Mouse (Mus musculus) kidney, adult 2 months (tissue): ENCODE results near the gene Josd1.

Experiments used
- CTCF ChIP-seq: fragments of 200-500 bp; conservative IDR thresholded peaks from 2 replicates; pipeline ENCODE4 v1.5.1; 2011; ENCODE audit warnings: low read depth, mild to moderate bottlenecking, control low read depth, low read length, moderate library complexity, mixed read lengths; ENCODE audit not compliant: insufficient read depth, insufficient read length
- POLR2A ChIP-seq: fragments of 200-500 bp; IDR thresholded peaks from one replicate; pipeline ENCODE4 v1.6.1; 2011; ENCODE audit warnings: low read depth, low read length, control low read depth

GRCm38 (mm10) chr15:79691023-79691508, 3.3 kb upstream of the Josd1 start:
- TF ChIP-seq POLR2A (no peak), CTCF (no peak)
